Mouse (Mus musculus): Measurements from ENCODE around the gene Tatdn3.
"Not testable (repeated sequence)": the region's sequence is repeated elsewhere in the genome, so short reads cannot be mapped to it uniquely, and the experiment has no call there.

Gene Tatdn3

DNA sequence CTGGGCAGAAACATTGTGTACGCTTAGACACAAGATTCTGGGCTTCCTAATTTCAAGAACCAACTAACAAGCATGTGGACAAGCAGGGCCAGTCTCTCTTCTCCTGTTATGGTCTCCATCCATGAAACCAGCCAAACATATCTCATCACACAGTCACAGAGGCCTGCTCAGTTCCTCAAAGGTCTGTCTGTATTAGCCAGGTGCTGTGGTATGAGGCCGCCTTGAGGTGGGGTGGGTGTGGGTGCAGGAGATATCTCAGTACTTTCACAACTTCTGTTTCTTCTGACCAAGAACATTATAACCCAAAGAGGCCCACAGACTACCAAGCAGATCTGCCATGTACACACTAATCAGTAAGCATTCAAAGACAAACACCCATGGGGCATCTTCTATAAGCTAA is 17.5 kb downstream of the Tatdn3 start:
- in situ Hi-C loops (cut with MboI; ENCODE audit: low pct_unique_long_range_greater_than_20kb in 1 of 2, low sequenced_read_pairs in 2 of 2, unreplicated experiment in 1 of 2): no loop called here

DNA sequence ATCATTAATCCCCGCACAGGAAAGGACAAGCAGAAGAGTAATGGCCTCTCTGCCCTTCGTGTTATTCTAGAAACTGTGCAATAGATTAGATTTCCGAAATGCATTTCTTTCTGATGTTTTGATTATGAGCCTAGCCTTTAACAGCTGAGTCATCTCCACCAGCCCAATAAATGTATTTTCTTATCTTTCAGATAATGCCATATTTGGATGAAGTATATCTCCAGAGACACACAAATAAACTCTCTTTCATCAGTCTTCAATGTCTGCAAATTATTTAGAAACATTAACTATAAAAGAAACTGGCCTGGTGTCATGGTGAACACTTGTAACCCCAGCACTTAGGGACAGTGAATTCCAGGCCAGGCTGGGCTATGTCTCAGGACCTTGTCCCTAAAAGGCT is 20.0 kb downstream of the Tatdn3 start:
- in situ Hi-C loops (cut with MboI; ENCODE audit: low pct_unique_long_range_greater_than_20kb in 1 of 2, low sequenced_read_pairs in 2 of 2, unreplicated experiment in 1 of 2): no loop called here

DNA sequence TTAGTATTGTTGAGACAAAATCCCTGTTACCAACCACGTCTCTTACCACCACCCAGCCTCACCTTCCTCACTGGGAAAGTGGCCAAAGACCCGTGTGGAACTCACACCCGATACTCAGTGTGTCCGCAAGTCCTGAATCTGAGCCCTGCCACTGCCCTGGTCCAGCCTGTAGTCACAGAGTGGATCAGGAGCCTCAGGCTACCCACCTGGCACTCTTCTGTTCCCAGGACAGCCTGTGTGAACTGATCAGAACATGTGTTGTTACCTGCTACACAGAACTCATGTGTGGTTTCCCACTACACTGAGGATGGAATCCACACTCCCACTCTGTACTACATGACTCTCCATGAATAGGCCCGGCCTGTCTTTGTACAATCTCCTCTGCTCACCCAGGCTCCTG is 20.6 kb downstream of the Tatdn3 start:
- in situ Hi-C loops (cut with MboI; ENCODE audit: low pct_unique_long_range_greater_than_20kb in 1 of 2, low sequenced_read_pairs in 2 of 2, unreplicated experiment in 1 of 2): no loop called here

DNA sequence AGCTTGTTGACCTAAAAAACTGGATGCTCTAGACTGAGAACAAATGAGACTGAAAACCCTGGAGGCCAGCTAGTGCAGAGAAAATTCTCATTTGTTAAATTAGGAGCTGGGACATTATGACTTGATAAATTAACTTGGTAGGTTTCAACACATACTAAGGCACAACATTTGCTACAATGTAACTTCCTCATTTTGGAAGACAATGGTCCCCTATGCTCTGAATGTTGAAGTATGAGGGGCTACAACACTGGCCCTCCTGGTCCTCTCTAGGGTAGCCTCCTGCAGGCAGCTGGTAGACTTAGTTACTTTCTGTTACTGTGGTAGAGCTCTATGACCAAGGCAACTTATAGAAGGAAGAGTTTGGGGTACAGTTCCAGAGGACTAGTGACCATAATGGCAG is 21.4 kb downstream of the Tatdn3 start:
- in situ Hi-C loops (cut with MboI; ENCODE audit: low pct_unique_long_range_greater_than_20kb in 1 of 2, low sequenced_read_pairs in 2 of 2, unreplicated experiment in 1 of 2): no loop called here

DNA sequence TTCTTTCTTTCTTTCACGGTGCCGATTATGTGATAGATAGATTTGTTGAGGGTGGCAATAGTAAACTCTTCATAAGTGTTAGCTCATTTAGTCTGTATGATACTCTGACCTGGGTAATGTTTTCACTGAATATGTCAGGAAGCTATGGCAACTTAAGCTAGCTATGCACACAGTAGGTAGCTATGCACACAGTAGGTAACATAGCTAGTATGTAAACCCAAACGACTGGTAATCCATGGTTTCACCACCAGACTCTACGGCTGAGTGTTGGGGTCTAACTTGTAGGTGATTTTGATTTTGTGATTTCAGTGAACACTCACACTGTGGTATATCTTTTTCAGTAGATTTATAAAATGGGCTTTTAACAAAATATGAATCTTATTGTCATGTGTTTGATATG is 24.7 kb downstream of the Tatdn3 start:
- in situ Hi-C loops (cut with MboI; ENCODE audit: low pct_unique_long_range_greater_than_20kb in 1 of 2, low sequenced_read_pairs in 2 of 2, unreplicated experiment in 1 of 2): no loop called here

DNA sequence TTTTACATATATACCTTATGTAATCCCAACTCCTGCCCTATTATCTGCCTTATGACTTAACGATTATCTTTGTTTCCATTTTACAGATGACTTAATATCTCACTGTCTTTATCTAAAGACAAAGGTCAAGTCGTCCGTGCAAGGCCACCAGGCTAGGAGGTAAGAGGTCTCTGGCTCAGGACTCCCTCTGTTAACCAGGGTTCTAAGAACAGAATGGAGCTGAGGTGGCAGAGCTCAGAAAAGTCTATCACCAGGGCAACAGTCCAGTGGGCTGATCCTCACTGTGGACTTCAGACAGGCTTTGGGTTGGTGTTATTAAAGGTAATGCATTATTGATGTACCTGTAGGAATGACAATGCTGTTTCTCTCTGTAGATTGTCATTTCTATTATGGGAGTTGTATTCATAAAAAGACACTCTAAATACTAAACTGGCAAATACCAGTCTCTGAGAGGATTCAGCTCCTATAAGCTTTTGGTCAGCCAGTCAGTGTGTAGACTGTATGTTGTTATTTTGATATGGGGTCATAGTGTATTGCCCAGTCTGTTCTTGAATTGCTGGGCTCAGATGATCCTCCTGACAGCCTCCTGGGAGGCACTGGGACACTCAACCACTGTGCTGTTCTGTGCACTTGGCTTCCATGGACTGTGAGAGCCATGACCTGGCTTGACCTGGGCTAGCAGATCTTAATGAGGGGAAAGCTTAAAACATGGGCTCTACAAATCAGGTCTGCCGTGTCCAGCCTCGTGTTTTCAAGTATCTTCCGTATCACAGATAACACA is 26.0 kb downstream of the Tatdn3 start, which contains the start of gene Spata45:
Gene Spata45 (plus strand): TSS at position 86 of the 781 bp plus-strand sequence.
- in situ Hi-C loops (cut with MboI; ENCODE audit: low pct_unique_long_range_greater_than_20kb in 1 of 2, low sequenced_read_pairs in 2 of 2, unreplicated experiment in 1 of 2): no loop called here

DNA sequence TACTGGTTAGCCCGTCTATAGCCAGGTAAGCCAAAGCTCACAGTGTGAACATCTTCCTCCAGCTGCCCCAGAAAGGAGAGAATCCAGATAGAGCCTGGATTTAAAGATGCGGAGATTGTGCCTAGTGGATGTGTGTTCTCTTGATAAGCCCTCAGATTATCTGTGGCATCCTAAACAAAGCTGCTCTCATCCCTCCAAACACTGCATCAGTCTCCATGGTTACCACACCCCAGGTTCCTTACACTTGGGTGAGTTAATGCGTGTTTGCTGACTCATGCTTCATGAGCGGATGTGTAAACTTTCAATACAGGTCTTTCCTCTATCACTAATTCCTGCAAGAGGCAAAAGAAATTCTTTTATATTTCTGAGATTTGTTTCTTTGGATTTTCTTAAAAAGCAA is 27.1 kb downstream of the Tatdn3 start:
- in situ Hi-C loops (cut with MboI; ENCODE audit: low pct_unique_long_range_greater_than_20kb in 1 of 2, low sequenced_read_pairs in 2 of 2, unreplicated experiment in 1 of 2): no loop called here

DNA sequence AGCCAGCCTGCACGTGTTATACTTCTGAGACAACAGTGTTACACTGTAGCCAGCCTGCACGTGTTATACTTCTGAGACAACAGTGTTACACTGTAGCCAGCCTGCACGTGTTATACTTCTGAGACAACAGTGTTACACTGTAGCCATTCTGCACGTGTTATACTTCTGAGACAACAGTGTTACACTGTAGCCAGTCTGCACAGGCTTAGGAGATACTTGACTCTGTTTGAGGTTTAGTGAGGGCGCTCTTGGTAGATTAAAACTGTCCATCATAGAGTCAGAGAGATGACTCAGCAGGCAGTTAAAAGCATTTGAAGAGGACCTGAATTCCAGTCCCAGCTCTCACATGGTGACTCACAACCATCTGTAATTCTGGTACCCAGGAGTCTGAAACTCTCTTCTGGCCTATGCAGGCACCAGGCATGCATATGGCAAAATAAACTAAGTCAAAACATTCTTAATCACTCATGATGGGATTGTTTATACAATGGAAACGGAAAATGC is 31.8 kb downstream of the Tatdn3 start:
- in situ Hi-C loops (cut with MboI; ENCODE audit: low pct_unique_long_range_greater_than_20kb in 1 of 2, low sequenced_read_pairs in 2 of 2, unreplicated experiment in 1 of 2): not testable (repeated sequence)

DNA sequence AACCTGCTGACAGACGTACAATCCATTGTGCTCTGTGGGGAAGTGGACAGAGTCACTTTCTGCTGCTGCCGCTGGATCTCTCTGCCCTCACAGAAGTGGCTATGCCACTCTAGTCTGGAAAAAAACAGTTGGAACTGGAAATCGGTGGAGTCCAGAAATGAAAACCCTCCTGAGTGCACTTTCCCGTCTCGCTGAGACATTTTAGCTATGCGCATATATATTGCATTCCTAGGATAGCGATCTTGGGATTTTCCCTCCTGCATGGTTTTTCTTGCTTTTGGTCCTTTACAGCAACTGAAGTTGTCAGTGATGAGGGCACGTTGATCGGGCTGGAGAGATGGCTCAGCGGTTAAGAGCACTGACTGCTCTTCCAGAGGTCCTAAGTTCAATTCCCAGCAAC is 32.5 kb downstream of the Tatdn3 start:
- in situ Hi-C loops (cut with MboI; ENCODE audit: low pct_unique_long_range_greater_than_20kb in 1 of 2, low sequenced_read_pairs in 2 of 2, unreplicated experiment in 1 of 2): no loop called here

DNA sequence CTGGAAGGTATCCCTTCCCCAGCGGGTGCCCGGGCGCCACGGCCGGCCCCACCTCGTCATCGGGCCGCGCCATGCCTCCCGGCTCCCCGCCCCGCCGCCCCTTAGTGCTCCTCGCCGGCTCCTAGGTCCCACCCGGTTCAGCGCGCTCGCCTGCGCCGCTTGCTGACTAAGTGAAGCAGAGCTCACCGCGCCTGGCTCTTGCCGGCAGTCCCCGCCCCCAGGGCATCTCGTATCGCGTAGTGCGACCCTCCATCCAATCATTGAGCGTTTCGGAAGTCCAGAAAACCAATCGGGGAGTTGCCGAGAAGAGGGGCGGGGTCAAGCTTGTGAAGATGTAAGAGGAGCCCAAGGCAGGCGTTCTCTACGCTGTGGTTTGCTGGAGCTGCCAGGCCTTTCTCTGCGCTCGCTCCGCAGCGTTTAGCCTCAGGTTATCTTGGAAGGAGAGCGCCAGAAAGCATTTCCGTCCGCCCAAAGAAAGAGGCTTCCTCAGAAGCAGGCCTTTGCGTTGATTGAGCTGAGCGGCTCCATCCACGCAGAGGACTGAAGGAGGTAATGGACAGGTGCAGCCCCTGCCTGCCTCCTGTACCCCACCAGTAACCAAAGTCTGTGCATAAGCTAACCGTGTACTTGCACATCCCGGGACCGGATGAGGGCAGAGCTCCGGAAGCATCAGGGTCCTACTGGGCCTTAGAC is 36.6 kb downstream of the Tatdn3 start, which contains the start of gene Flvcr1:
Gene Flvcr1 (minus strand): TSS at position 138 of the 693 bp plus-strand sequence.
- in situ Hi-C loops (cut with MboI; ENCODE audit: low pct_unique_long_range_greater_than_20kb in 1 of 2, low sequenced_read_pairs in 2 of 2, unreplicated experiment in 1 of 2): no loop called here

DNA sequence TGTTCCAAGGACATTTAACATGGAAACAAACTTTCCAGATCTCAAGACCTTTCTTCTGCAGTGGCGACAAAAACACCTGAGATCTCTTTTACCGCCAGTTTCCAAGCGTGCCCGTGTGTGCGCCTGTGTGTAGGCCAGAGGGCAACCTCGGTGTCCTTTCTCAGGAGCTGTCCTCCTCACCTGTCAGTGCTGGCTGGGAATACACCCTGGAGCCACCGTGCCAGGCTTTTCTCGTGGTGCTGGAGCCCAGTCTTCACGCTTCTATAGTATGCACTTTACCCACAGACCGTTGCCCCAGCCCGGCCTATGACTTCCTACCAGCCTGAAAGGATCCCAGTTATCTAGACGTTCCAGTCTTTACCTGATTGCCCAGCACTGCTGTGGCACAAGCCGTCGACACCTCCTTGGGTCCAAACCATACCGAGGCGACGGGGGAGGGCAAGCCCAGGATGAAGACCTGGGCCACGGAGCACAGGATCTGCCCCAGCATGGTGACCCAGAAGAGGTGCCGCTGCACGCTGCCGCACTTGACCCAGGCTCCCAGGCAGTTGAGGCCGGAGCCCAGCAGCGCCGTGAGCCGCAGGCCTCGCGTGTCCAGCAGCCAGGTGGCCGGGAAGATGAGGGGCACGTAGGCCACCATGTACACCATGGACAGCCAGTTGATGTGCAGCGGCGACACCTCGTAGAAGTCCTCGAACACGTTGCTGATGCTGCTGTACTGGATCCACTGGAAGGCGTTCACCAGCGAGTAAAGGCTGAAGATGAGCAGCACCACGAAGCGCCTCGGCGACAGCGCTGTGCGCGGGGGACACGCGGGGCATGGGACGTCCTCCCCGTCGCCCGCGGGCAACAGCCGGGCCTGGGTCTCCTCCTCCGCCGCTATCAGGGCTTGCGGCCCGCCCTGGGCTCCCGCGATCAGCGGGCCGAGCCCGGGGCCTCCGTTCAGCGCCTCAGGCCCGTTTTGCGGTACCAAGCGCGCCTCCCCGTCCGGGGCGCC is 37.4 kb downstream of the Tatdn3 start:
- in situ Hi-C loops (cut with MboI; ENCODE audit: low pct_unique_long_range_greater_than_20kb in 1 of 2, low sequenced_read_pairs in 2 of 2, unreplicated experiment in 1 of 2): no loop called here

DNA sequence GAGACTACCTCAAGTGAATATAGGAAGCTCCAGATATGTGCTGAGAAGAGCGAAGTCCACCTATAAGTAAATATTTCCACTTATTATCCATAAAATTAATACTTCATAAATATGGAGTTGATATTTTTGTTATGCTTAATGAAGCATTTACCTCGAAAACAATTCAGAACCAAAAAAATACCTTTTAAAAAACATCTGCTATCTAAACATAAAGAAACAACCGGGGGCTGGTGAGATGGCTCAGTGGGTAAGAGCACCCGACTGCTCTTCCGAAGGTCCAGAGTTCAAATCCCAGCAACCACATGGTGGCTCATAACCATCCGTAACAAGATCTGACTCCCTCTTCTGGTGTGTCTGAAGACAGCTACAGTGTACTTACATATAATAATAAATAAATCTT is 38.9 kb downstream of the Tatdn3 start:
- in situ Hi-C loops (cut with MboI; ENCODE audit: low pct_unique_long_range_greater_than_20kb in 1 of 2, low sequenced_read_pairs in 2 of 2, unreplicated experiment in 1 of 2): not testable (repeated sequence)

DNA sequence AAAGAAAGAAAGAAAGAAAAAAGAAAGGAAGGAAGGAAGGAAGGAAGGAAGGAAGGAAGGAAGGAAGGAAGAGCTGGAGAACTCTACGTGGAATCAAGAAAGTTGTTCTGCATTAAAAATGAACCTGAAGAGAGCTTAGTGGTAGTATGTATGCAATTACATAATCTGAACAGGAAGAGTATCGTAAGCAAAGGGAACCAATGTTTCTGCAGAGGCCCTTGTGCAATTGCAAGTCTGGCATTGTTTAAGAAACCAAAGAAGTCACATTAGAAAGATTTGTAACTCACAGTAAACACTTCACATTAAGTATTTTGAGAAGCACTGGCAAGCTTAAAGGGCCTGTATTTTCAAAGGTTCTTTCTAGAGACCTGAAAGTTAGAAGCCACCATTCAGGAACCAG is 39.6 kb downstream of the Tatdn3 start:
- in situ Hi-C loops (cut with MboI; ENCODE audit: low pct_unique_long_range_greater_than_20kb in 1 of 2, low sequenced_read_pairs in 2 of 2, unreplicated experiment in 1 of 2): no loop called here

DNA sequence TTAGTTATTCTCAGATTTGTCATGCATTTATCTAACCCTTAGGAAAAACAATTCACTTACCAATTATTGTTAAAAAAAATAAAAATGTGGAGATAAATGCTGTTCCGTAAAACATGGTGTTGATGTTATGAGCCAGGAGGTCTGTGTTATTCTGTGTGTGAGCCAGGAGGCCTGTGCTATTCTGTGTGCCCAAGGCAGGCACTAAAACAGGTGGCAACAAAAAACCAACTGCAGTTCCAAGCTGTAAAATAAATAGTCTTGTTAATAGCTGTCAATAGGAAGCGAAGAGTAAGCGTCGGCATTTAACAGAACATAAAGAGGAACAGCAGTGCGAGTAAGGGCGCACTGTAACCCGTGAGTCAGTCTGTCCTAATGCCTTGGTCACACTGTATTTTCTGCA is 41.7 kb downstream of the Tatdn3 start:
- in situ Hi-C loops (cut with MboI; ENCODE audit: low pct_unique_long_range_greater_than_20kb in 1 of 2, low sequenced_read_pairs in 2 of 2, unreplicated experiment in 1 of 2): no loop called here

DNA sequence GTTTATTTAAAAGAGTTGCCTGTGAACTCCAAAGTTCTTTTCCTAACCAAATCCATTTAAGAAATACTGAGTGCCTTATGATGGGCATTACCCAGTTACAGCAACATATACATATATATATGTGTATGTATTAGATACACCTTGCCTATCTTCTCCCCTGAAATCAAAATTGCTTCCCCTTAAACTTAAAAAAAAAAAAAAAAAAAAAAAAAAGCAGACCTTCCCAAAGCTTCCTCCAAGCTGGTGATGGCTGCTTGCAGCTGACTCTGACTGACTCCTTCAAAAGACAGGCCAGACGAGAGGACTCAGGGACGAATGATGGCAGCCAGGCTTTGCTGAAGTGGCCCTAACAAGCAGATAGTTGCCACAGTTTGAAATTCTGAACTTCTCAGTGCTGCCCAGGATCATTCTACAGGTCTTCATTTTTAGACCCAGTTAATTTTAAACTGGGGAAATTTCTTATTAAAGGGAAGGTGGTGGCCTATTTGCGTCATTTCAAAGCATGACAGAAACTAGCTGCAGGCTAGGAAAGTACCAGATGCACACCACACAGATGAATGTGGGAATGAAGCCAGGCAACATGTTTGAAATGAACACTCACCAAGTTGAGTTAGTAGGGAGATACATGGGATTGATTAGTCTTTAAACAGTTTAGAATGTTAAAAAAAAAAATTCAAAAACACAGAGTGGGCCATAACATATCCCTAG is 42.4 kb downstream of the Tatdn3 start:
- in situ Hi-C loops (cut with MboI; ENCODE audit: low pct_unique_long_range_greater_than_20kb in 1 of 2, low sequenced_read_pairs in 2 of 2, unreplicated experiment in 1 of 2): no loop called here

DNA sequence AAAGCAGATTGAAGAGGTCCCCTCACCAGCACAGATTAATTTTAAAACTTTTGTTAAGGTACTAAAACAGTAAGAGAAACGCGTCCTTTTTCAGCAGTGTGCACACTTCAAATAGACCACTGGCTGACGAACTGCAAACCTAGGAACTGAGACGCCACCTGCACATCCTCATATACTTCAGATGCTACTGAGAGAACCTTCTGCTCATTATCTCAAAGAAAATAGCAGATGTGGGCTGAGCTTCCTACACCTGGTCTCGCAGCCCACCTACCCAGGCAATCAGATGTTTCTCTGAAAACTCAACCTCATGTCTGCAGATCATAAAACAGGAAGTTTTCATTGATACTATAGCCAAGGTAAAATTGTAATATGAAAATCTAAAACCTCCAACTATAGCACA is 42.9 kb downstream of the Tatdn3 start:
- in situ Hi-C loops (cut with MboI; ENCODE audit: low pct_unique_long_range_greater_than_20kb in 1 of 2, low sequenced_read_pairs in 2 of 2, unreplicated experiment in 1 of 2): no loop called here

DNA sequence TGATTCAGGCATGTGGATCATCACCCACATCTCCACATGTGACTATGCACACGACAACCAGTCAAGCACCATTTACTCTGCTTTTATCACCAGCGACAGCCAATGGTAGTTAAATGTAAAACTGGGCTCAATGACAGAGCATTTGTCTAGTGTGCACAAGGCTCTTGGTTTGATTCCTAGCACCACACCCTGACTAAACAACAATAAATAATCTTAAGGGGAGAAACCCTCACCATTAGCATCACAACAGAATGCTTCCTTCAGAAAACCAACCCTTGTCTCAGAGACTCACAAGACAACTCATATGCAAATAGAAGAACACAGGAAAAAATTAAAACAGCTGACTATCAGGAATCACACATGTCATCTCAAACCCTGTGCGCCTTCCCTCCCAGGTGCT is 48.5 kb downstream of the Tatdn3 start:
- in situ Hi-C loops (cut with MboI; ENCODE audit: low pct_unique_long_range_greater_than_20kb in 1 of 2, low sequenced_read_pairs in 2 of 2, unreplicated experiment in 1 of 2): no loop called here

DNA sequence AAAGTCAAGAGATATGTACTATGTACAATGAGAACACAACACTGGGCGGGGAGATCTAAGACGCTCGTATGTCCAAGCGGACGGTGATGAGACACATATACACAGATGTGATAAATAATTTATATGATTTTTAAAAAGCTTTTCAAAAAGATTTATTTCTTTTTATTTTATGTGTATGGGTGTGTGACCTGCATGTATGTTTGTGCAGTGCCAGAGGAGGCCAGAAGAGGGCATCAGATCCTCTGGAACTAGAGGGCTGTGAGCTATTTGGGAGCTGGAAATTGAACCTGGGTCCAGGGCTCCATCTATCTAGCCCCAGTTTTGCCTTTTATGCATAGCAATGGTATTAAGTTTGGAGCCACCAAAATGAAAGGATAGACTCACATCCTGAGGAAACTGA is 54.0 kb downstream of the Tatdn3 start:
- in situ Hi-C loops (cut with MboI; ENCODE audit: low pct_unique_long_range_greater_than_20kb in 1 of 2, low sequenced_read_pairs in 2 of 2, unreplicated experiment in 1 of 2): no loop called here

Data from mouse embryonic stem cell (cell line).